Mouse (Mus musculus): ENCODE data around the gene Gstm4. TPM values are rescaled to one million over a fixed set of nuclear protein-coding genes. Genes with fewer than 3 reads are reported as not detected.
A peak's percentile ranks its signal among the peaks of the same experiment; 100 is the strongest.
"Not testable (repeated sequence)": the region's sequence is repeated elsewhere in the genome, so short reads cannot be mapped to it uniquely, and the experiment has no call there.

Gene Gstm4
- polyA plus RNA-seq, 1 experiment from 2014 or later: 14.2 TPM

GRCm38 (mm10) chr3:108016468-108016867 lies 28.2 kb downstream of the Gstm4 start:
- not testable (repeated sequence) for H3K36me3 ChIP-seq (ENCODE audit: control insufficient read depth, insufficient read depth, low read length); H3K9ac ChIP-seq (ENCODE audit: low read depth, low read length); H3K27ac ChIP-seq (replicated peaks; ENCODE audit: low read depth, low read length); H3K9me3 ChIP-seq (ENCODE audit: control insufficient read depth, low read length); H3K4me3 ChIP-seq (ENCODE audit: low read depth, low read length); H3K4me1 ChIP-seq (ENCODE audit: control insufficient read depth, insufficient read depth, low read length); DNase-seq (ENCODE audit: low spot score); ATAC-seq (ENCODE audit: low read depth); H3K27me3 ChIP-seq (replicated peaks; ENCODE audit: control insufficient read depth, insufficient read depth, low read length)
- 93% methylated on average over 5 of the region's 5 CpGs for WGBS
- 0 out of 2 replicates have a peak overlapping the region, but pooled peaks have one; percentile 75 for H3K4me2 ChIP-seq (ENCODE audit: low read depth, low read length)

- ATAC-seq (ENCODE audit: low read depth): no peak
- peaks cover 8% of the 10 kb centered on the region for H3K4me1 ChIP-seq (ENCODE audit: control insufficient read depth, insufficient read depth, low read length)
- WGBS: 91% methylated on average over 2 of the region's 2 CpGs
- H3K4me3 ChIP-seq (ENCODE audit: low read depth, low read length): no peak overlapping the region
- H3K4me2 ChIP-seq (ENCODE audit: low read depth, low read length): no peak overlapping the region
- H3K9me3 ChIP-seq (ENCODE audit: control insufficient read depth, low read length): no peaks in the 10 kb centered on the region
- H3K9ac ChIP-seq (ENCODE audit: low read depth, low read length): no peak overlapping the region
- H3K36me3 ChIP-seq (ENCODE audit: control insufficient read depth, insufficient read depth, low read length): no peaks in the 10 kb centered on the region
- no peaks in the 10 kb centered on the region for H3K27me3 ChIP-seq (replicated peaks; ENCODE audit: control insufficient read depth, insufficient read depth, low read length)
- no peak for DNase-seq (ENCODE audit: low spot score)
- H3K27ac ChIP-seq (replicated peaks; ENCODE audit: low read depth, low read length): no peak overlapping the region
These were observed 29.7 kb downstream of the Gstm4 start for GRCm38 (mm10) chr3:108014974-108015346.

GRCm38 (mm10) chr3:108014098-108014973 lies 30.4 kb downstream of the Gstm4 start:
- ATAC-seq (ENCODE audit: low read depth) (no peak), DNase-seq (ENCODE audit: low spot score) (no peak)
- Histone ChIP-seq H3K4me2 (ENCODE audit: low read depth, low read length) (no peak overlapping the region), H3K27ac (replicated peaks; ENCODE audit: low read depth, low read length) (no peak overlapping the region), H3K27me3 (replicated peaks; ENCODE audit: control insufficient read depth, insufficient read depth, low read length) (no peaks in the 10 kb centered on the region), H3K9me3 (ENCODE audit: control insufficient read depth, low read length) (no peaks in the 10 kb centered on the region), H3K4me1 (ENCODE audit: control insufficient read depth, insufficient read depth, low read length) (peaks cover 8% of the 10 kb centered on the region), H3K9ac (ENCODE audit: low read depth, low read length) (no peak overlapping the region), H3K36me3 (ENCODE audit: control insufficient read depth, insufficient read depth, low read length) (no peaks in the 10 kb centered on the region), H3K4me3 (ENCODE audit: low read depth, low read length) (no peak overlapping the region)
- 70% methylated on average over 8 of the region's 8 CpGs for WGBS

GRCm38 (mm10) chr3:108013331-108013871 lies 31.3 kb downstream of the Gstm4 start:
- ATAC-seq (ENCODE audit: low read depth) (no peak), DNase-seq (ENCODE audit: low spot score) (peak; percentile 45)
- Histone ChIP-seq H3K4me1 (ENCODE audit: control insufficient read depth, insufficient read depth, low read length) (peaks cover 3% of the 10 kb centered on the region), H3K27me3 (replicated peaks; ENCODE audit: control insufficient read depth, insufficient read depth, low read length) (no peaks in the 10 kb centered on the region), H3K36me3 (ENCODE audit: control insufficient read depth, insufficient read depth, low read length) (no peaks in the 10 kb centered on the region), H3K4me2 (ENCODE audit: low read depth, low read length) (no peak overlapping the region), H3K9me3 (ENCODE audit: control insufficient read depth, low read length) (no peaks in the 10 kb centered on the region), H3K4me3 (ENCODE audit: low read depth, low read length) (no peak overlapping the region), H3K9ac (ENCODE audit: low read depth, low read length) (no peak overlapping the region), H3K27ac (replicated peaks; ENCODE audit: low read depth, low read length) (no peak overlapping the region)
- WGBS: 82% methylated on average over 4 of the region's 4 CpGs

GRCm38 (mm10) chr3:108011558-108011957 lies 33.1 kb downstream of the Gstm4 start:
- Histone ChIP-seq H3K4me2 (ENCODE audit: low read depth, low read length) (no peak overlapping the region), H3K27me3 (replicated peaks; ENCODE audit: control insufficient read depth, insufficient read depth, low read length) (no peaks in the 10 kb centered on the region), H3K4me3 (ENCODE audit: low read depth, low read length) (no peak overlapping the region), H3K9me3 (ENCODE audit: control insufficient read depth, low read length) (no peaks in the 10 kb centered on the region), H3K9ac (ENCODE audit: low read depth, low read length) (no peak overlapping the region), H3K4me1 (ENCODE audit: control insufficient read depth, insufficient read depth, low read length) (no peaks in the 10 kb centered on the region), H3K36me3 (ENCODE audit: control insufficient read depth, insufficient read depth, low read length) (no peaks in the 10 kb centered on the region), H3K27ac (replicated peaks; ENCODE audit: low read depth, low read length) (no peak overlapping the region)
- 70% methylated on average over 3 of the region's 3 CpGs for WGBS
- ATAC-seq (ENCODE audit: low read depth) (no peak), DNase-seq (ENCODE audit: low spot score) (no peak)

- no peaks in the 10 kb centered on the region for H3K9me3 ChIP-seq (ENCODE audit: control insufficient read depth, low read length)
- WGBS: 75% methylated on average over 2 of the region's 2 CpGs
- H3K4me3 ChIP-seq (ENCODE audit: low read depth, low read length): no peak overlapping the region
- no peaks in the 10 kb centered on the region for H3K4me1 ChIP-seq (ENCODE audit: control insufficient read depth, insufficient read depth, low read length)
- H3K27me3 ChIP-seq (replicated peaks; ENCODE audit: control insufficient read depth, insufficient read depth, low read length): no peaks in the 10 kb centered on the region
- H3K4me2 ChIP-seq (ENCODE audit: low read depth, low read length): no peak overlapping the region
- H3K36me3 ChIP-seq (ENCODE audit: control insufficient read depth, insufficient read depth, low read length): no peaks in the 10 kb centered on the region
- H3K27ac ChIP-seq (replicated peaks; ENCODE audit: low read depth, low read length): no peak overlapping the region
- H3K9ac ChIP-seq (ENCODE audit: low read depth, low read length): no peak overlapping the region
- ATAC-seq (ENCODE audit: low read depth): no peak
- no peak for DNase-seq (ENCODE audit: low spot score)
These were observed 34.4 kb downstream of the Gstm4 start for GRCm38 (mm10) chr3:108010286-108010685.

- Histone ChIP-seq H3K27me3 (replicated peaks; ENCODE audit: control insufficient read depth, insufficient read depth, low read length) (no peaks in the 10 kb centered on the region), H3K36me3 (ENCODE audit: control insufficient read depth, insufficient read depth, low read length) (no peaks in the 10 kb centered on the region), H3K4me1 (ENCODE audit: control insufficient read depth, insufficient read depth, low read length) (no peaks in the 10 kb centered on the region), H3K4me2 (ENCODE audit: low read depth, low read length) (no peak overlapping the region), H3K4me3 (ENCODE audit: low read depth, low read length) (no peak overlapping the region), H3K27ac (replicated peaks; ENCODE audit: low read depth, low read length) (no peak overlapping the region), H3K9ac (ENCODE audit: low read depth, low read length) (no peak overlapping the region), H3K9me3 (ENCODE audit: control insufficient read depth, low read length) (no peaks in the 10 kb centered on the region)
- 73% methylated on average over 8 of the region's 8 CpGs for WGBS
- DNase-seq (ENCODE audit: low spot score) (no peak), ATAC-seq (ENCODE audit: low read depth) (no peak)
These were observed 42.7 kb downstream of the Gstm4 start for GRCm38 (mm10) chr3:108002021-108002420.

GRCm38 (mm10) chr3:107999491-107999890 lies 45.2 kb downstream of the Gstm4 start:
- H3K9ac ChIP-seq (ENCODE audit: low read depth, low read length): no peak overlapping the region
- no peaks in the 10 kb centered on the region for H3K4me1 ChIP-seq (ENCODE audit: control insufficient read depth, insufficient read depth, low read length)
- ATAC-seq (ENCODE audit: low read depth) (no peak), DNase-seq (ENCODE audit: low spot score) (no peak)
- 86% methylated on average over 3 of the region's 3 CpGs for whole genome bisulfite sequencing
- no peaks in the 10 kb centered on the region for H3K36me3 ChIP-seq (ENCODE audit: control insufficient read depth, insufficient read depth, low read length)
- no peak overlapping the region for H3K4me2 ChIP-seq (ENCODE audit: low read depth, low read length)
- no peak overlapping the region for H3K27ac ChIP-seq (replicated peaks; ENCODE audit: low read depth, low read length)
- H3K9me3 ChIP-seq (ENCODE audit: control insufficient read depth, low read length): no peaks in the 10 kb centered on the region
- no peaks in the 10 kb centered on the region for H3K27me3 ChIP-seq (replicated peaks; ENCODE audit: control insufficient read depth, insufficient read depth, low read length)
- no peak overlapping the region for H3K4me3 ChIP-seq (ENCODE audit: low read depth, low read length)

- no peak overlapping the region for H3K4me2 ChIP-seq (ENCODE audit: low read depth, low read length)
- no peaks in the 10 kb centered on the region for H3K36me3 ChIP-seq (ENCODE audit: control insufficient read depth, insufficient read depth, low read length)
- H3K9ac ChIP-seq (ENCODE audit: low read depth, low read length): no peak overlapping the region
- no peaks in the 10 kb centered on the region for H3K9me3 ChIP-seq (ENCODE audit: control insufficient read depth, low read length)
- no peak for DNase-seq (ENCODE audit: low spot score)
- H3K4me1 ChIP-seq (ENCODE audit: control insufficient read depth, insufficient read depth, low read length): no peaks in the 10 kb centered on the region
- no peak overlapping the region for H3K27ac ChIP-seq (replicated peaks; ENCODE audit: low read depth, low read length)
- no peak for ATAC-seq (ENCODE audit: low read depth)
- H3K4me3 ChIP-seq (ENCODE audit: low read depth, low read length): no peak overlapping the region
- WGBS: 77% methylated on average over 3 of the region's 3 CpGs
- H3K27me3 ChIP-seq (replicated peaks; ENCODE audit: control insufficient read depth, insufficient read depth, low read length): no peaks in the 10 kb centered on the region
These were observed 46.1 kb downstream of the Gstm4 start for GRCm38 (mm10) chr3:107998591-107998990.
